Mouse (Mus musculus) adrenal gland, adult 18-20 months (tissue): Measurements from ENCODE around the gene Cnot8. TPM values are rescaled to one million over a fixed set of nuclear protein-coding genes. Genes with fewer than 3 reads are reported as not detected.

ENCODE experiments used
- DNase-seq, 2 experiments: peaks; one replicate each; pipeline ENCODE4 v3.0.0; 2021 to 2022; ENCODE audit warnings: low spot score in 2 of 2
- total RNA-seq, 2 experiments: library from RNA; stranded (reverse); gene quantifications; 1 replicate in 1 of 2; 2 replicates in 1 of 2; pipeline ENCODE4 v1.2.3; 2021

Cnot8 gene
- total RNA-seq, 2 experiments from 2014 or later, result 40.9 to 47.1 TPM

DNA sequence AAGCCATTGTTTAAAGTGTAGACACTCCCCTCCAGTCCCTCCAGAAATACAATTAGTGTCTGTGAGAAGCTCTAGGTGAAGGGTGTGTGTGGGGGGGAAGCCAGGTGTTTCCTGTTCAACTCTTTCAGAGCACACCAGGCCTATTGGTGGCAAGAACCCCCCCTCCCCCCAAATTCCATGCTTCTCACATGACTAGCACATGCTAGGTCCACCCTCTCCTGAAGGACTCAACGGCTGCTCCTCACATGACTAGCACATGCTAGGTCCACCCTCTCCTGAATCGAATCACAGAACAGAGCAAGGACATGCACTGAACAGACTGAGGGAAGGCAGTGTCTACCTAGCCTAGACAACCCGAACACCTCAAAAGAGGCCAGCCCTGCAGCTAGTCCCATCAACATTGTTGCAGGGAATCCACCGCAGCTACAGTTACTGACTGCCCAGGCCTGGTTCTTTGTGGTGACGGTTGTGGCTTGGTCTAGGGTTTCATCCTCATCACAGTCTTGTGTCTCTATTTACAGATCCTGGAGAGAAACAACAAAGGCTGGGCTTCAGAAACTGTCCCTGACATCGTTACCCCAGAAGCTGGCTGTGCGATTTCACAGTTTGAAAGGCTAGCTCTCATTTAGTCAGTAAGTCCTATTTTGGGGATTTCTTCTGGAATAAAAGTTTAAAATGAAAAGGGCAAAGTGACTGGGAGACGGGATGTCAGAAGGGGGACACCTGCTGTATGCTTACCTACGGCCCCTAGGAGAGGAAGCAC lies 1.2 kb upstream of the Cnot8 start:
- DNase-seq, result no peak

DNA sequence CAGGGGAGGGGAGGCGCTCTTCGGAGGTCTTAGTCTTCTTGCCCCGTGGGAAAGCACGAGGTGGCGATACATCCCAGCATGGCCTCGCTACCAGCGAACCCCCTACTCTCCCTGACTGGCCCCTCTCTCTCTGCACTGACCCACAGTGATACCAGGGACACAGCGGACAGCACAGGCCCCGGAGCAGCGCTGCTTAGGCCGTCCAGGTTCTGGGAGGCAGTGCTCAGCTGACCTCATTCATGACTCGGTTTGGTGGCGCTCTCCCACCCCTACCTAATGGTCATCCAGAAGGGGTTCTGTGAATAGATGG lies 654 bp upstream of the Cnot8 start:
- DNase-seq, result peak in 1 of 2 experiments; percentile 30

DNA sequence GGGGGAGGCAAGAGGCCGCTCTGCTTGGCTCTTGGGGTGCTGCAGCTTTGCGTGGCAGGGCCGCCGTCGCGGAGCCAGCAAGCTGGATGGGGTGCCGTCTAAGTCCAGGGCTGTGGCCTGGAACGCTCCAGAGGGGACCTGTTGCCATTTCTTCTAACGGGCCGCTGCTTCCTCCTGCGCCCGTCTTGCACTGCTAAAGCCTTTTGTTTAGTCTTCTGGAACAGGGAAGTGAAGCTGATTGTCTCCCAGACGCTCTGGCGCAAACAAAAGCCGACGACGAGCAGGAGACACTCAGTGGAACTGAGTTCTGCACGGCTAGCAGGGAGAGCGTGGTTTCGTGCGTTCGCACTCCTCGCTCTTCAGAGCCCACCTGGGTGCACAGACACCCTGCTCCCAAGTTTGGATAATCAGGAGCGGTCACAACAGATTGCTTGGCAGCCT lies 418 bp downstream of the Cnot8 start:
- DNase-seq, result no peak

DNA sequence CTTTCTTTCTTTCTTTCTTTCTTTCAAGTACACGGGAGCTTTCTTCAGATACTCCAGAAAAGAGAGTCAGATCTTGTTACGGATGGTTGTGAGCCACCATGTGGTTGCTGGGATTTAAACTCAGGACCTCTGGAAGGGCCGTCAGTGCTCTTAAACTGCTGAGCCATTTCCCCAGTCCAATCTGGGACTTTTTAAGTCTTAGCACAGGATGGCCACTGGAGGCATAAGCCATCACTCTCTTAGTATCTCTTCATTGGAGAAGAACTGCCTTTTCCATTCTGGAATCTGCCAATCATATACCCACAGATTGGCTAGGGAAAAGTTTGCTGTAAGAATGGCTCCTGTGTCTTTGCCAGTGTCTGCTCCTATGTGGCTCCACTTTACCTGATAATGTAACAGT lies 3.1 kb downstream of the Cnot8 start:
- DNase-seq, result no peak

DNA sequence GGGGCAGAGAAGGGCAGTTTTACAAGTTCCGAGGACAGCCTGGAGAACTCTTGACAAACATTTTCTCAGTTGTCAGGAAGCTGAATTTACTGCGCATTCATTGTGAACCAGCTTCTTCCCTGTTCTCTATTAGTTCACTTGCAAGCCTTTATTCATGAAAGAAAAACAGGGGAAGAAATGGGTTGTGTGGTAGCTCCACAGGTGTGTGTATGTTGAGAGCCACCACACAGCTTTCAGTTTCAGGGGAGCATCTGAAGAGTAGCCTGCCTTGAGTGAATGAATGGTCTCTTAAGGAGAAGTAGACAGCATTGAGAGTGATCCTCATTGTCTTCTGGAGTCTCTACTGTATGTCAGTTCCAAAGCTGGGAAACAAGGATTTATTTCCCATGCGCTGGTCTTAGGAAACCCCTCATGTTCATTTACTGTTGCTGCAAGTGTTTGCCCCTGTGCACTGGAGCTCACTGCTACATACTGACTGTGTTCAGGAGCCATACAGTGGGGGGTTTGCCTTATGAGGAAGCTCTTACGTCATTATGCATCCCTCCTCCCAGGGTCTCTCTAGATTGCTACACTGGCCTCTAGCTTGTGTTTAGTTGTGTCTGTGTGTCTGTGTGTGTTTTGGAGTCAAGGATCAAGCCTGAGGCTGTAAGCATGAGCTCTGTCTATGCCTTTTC lies 3.8 kb downstream of the Cnot8 start:
- no peak for DNase-seq

DNA sequence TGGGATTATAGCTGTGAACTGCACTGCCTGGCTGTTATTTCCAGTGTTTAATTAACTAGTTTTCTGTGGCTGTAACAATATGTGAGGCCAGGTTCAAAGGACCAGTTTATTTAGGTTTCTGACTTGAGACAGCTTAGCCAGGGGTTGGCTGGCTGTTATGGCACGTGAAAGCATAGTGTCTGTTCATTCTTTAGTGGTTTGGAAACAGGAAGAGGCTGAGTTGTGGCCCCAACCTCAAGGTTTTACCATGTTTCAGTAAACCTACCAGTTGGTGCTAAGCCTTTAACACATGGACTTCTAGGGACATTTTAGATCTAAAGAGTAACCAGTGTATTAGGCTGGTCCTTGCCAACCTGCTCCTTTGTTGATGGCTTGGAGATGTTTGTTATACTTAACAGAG lies 12.6 kb downstream of the Cnot8 start:
- DNase-seq, result no peak

DNA sequence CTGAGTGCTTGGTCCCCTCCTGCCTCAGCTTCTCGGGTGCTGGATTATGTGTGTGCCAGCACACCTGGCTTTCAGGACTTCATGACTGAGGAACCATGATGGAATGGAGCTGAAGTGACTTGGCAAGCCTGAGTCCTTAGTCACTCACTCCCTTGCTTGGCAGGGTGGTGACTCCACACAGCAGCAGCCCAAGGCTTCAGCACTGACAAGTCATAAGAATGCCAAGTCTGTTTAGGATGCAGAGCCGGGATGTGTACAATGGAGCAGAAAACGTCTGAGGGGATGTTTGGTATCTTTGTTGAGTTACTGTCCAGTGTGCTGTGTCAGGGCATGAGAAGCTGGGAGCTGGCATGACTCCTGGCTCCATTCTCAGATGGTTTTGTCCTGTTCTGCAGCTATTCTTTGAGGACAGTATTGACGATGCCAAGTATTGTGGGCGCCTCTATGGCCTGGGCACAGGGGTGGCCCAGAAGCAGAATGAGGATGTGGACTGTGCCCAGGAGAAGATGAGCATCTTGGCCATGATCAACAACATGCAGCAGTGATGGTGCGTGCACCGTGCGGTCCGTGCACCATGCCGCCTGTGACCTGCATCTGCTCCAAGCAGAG lies 13.2 kb downstream of the Cnot8 start:
- no peak for DNase-seq

DNA sequence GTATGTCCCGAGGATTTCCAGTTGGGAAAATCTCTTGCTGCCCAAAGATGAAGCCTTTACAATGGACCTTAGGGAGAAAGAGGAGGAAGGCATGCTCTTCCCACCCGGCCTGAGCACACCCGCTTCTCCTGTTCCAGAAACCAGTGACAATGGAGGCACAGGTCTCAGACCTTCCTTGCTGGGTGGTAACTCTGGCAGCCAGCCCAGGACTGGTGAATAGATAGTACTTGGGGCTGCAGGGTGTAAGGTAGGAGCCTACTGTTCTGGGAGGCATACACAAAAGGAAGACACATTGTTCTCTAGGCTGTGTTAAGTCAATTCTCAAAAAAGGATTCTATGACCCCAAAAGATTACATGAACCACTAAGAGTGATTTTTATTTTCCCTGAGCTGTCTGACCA lies 16.7 kb downstream of the Cnot8 start:
- DNase-seq, result no peak

DNA sequence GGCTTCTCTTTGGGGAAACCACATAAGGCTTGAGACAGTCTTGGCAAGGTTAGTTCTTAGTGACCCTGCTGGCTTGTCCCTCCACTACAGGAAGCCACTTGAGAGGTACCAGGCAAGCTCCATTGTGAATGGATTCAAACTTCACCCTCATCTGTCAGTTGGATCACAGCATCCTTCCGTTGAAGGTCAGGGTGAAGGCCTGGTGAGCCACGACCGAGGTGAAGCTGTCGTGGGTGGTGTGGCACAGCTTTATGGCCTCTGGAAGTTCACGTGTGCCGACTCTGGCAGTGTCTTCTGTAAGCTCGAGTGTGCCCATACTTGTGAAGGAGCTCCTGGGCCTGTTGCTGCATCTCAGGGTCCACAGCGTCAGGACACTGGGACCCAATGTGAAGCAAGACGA lies 17.4 kb downstream of the Cnot8 start:
- no peak for DNase-seq

DNA sequence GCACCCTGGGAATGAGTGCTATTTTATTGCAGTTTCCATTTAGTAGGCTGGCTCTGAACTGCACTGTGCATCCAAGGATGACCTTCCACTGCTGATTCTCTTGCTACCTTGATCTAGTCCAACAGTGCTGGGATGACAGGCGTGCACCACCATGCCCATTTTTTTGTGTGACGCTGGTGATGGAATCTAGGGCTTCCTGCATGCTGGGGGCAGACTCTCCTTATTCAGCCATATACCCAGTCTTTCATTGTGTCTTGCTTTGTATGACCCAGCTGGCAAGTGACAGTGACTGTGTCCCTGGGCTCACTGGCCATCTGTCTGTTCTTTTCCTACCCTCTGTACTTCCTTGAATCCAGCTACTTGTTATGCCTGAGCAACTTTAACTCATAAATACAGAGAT lies 19.8 kb downstream of the Cnot8 start:
- DNase-seq, result no peak

DNA sequence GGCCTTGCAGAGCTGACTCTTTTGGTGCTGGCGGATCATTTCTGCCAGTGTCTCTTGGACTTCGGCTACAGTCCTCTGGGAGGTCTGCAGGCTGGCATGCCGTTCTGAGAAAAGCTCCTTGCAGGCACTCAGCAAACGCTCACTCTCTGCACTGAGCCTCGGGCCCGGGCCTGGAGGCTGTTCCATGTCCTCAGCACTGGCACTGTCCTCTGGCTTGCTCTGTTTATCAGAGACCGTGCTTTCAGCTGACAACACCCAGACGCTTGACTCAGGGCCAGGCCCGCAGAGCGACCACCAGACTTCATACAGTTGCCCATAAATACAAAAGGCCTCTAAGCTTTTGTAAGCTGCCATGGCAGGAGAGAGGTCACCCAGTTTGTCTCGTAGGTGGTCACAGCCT lies 21.1 kb downstream of the Cnot8 start:
- no peak for DNase-seq

DNA sequence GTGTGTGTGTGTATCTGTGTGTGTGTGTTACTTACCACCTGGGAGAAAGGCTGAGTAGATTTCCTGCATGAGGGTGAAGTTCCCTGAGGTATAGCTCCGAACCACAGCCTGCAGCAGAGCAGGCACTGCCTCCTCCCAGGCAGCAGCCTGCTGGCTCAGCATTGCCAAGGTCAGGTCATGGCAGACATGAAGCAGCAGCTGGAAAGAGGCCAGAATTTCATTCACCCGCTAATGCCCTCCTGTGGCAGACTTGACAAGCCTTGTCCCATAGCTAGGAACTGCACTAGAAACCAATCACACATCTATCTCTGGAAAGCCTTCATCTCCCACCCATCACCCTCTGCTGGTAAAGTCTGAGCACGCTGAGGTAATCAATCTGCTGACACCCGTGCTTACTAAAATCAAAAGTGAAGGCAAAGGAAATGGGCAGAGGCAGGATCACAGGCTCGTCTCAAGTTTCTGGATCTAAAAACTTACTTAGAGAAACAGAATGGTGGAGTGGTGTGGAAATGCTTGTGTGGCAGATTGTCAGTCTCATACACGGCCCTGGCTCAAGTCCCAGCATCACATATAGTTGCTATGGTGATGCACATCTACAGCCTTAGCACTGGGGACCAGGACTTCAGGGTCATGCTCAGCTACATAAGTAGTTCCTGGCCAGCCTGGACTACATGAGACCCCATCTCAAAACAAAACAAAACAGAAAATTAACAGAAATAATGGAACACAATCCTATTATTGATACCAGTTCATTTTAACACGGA lies 22.6 kb downstream of the Cnot8 start:
- DNase-seq, result peak; percentile 52 to 68

DNA sequence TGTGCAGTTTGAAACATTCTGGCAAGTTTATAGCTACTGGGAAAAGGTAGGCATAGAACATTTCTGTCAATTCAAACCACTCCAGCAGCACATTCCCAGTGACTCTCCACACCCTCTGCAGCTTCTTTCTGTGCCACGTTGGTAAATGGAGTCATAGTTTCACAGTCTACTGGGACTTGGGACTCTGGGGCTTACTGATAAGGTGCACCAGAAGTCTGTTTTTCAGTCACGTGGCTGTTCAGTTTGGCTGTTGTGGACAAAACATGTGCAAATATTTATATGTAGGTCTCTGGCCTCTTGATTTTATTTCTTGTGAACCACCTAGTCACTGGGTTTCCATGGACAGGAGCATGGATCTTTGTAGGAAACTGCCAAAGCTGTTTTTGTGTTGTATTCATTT lies 23.6 kb downstream of the Cnot8 start:
- no peak for DNase-seq

DNA sequence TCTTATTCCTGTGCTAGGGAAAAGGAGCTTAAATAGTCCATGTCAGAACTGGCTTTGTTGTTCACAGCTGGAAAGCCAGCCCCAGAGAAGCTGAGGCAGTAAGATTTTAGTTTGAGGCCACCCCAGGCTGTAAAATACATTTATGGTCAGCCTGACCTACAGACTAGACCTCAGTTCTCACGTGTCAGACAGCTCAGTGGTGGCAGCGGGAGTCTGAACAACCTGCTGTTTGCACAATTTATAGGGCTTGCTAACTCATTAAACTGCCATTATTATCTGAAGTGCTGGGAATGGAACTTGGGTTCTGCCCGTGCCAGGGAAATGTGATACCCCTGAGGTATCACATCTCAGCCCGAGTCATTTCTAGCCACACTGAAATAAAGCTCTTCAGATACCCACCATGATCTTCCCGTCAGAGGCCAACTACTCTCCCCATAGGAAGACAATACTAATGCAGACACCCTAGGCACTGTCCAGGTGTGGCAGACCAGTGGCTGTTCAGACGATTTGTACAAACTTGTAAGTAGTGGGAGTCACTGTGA lies 25.4 kb downstream of the Cnot8 start:
- no peak for DNase-seq

DNA sequence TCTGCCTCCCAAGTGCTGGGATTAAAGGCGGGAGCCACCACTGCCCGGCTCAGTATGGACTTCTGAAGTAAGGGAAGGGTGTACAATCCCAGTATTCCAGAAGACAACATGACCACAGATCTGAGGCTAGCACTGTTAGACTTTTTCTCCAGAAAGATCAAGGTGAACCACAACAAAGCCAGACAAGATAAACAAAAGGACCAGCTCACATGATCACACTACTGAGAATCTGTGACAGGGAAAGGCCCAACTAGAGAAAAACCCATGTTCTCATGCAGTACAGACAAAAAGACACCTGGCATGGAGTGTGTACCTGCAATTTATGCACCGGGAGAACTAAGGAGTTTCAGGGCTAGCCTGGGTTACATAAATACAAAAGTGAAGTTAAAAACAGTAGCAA lies 28.1 kb downstream of the Cnot8 start:
- DNase-seq, result no peak

DNA sequence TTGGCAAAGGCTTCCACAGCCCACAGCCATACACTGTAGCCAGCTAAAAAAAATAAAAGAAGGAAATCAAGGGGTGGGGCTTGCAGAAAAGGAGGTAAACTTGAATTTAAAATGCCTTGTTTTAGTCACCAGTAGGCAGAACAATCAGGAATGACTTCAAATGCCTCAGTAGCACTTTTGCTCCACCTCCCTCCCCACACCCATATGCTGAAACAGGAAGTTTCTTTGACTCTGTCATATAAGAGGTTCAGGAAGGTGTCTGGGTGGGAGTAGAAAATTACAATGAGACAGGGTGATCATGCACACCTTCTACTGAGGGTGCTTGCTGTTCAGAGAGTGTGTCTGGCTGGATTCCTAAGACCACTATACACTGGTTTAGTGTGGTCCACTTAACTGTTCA lies 30.9 kb downstream of the Cnot8 start:
- DNase-seq, result no peak

DNA sequence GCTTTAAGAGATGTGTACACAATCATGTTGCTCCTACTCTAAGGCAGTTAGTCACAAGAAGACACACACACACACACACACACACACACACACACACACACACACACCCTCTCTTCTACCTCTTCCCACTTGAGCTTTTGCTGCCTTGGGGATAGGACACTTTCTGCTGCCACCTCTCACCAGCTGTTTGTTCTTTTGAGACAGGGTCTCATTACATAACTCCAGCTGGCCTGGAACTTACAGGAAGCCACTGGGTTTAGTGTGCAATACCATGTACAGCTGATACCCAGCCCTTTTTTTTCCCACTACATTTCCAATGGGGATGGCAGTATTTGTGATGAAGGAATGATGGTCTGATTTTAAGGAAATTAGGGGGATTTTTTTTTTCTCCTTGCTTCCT lies 31.3 kb downstream of the Cnot8 start:
- DNase-seq, result no peak

DNA sequence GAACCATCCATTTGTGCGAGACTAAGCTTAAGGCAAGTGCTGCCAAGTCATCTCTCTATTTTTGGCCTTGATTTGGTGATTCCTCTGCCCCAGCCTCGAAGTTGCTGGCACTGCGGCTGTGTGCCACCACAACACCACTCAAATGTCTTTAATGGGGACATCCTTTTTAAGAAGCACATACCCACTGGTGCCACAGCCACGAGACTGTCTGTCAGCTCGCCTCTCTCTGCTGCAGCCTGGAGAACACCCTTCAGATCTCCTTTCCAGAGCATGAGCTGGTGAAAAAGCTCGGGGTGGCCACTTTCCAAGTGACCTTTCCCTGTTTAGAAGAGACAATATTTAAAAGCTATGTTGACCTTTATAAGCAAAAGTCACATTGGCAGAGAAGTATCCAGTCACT lies 32.7 kb downstream of the Cnot8 start:
- peak in 1 of 2 experiments; percentile 51 for DNase-seq

DNA sequence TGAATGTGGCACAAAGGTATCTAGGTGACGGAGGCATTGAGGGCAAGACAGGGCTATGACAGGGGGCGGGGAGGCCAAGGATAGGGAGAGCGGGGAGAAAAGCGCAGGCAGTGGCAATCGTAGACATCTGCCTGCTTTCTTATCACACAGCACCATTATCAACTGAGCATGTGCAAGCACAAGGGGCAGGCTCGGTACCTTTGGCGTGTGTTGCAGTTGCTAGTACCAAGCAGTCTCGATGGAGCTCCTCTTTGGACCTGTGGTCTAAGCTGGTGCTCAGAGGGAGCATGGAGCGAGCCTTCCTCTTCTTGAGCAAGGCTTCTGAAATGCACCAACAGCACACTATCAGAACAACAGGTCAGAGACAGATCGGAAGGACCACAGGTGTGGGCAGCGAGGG lies 34.9 kb downstream of the Cnot8 start:
- no peak for DNase-seq

DNA sequence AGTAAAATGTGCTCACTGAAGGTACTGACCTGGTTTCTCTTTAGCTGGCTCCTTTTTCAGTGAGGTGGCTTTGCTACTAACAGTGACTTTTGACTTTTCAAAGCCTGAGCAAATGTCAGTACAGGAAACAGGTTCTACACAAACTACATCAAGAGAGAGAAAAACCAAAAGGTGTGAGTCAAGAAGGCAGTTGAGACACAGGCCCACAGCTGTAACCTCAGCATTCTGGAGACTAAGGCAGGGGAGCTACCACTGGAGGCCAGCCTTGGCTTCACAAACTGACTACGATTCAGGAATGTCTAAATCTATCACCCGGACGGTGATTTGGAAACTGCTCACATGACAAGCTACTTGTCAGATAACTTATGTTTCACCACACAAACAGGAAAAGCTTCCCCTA lies 35.5 kb downstream of the Cnot8 start:
- no peak for DNase-seq

DNA sequence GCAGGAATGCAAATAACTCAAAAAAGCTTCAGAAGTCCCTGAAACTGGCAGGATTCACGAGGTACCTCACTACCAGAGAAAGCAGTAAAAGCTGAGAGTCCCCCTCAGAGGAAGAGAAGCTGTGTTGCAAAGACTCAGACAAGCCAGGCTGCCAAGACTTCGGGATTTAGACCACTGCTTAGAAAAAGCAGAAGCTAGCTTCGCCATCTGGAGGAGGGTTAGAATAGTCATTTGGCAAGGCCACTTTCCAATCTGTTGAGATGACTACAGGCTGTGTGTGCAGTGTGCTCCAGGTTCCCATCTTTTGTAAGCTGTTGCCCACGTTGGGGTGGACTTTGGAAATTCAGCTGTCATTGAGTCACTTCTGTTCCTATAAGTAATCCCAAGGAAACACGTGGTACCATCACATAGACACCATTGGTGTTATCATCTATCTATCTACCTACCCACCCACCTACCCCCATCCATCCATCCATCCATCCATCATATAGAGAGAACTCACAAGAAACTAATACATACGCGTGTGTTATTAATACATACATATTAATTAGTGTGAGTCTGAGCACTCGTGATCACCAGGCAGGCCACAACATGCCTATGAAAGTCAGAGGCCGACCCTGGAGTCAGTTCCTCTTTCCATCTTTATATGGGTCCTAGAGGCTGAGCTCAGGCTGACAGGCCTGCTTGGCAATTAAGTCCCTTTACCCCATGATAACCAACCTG lies 39.9 kb downstream of the Cnot8 start:
- no peak for DNase-seq
